Mouse (Mus musculus) naive thymus-derived CD4-positive, alpha-beta T cell, adult 2 months (primary cell): ENCODE data around the gene N4bp2.

Source experiments
- DNase-seq: peaks from one replicate; pipeline ENCODE4 v3.0.0-alpha.2; 2011; ENCODE audit warnings: low read depth

Gene N4bp2

DNA sequence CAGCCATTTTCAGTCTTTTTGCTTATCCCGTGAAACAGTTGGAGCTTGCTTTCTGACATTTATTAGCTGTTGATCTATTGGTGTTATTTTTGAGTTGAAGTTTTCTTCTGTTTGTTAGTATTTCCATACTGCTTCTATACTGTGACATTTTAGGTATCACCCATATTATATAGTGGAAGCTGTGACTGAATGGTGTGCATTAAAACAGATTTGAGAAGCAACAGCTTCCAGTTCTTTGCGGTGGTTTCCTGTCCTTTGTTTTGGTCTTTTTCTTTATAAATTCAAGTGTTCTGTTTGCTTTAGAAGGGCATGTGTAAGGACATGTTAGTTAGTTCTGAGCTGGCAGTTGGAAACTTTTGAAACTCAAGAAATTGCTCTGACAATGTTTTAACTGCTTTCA lies 65.7 kb downstream of the N4bp2 start:
- DNase-seq, result peak; percentile 56

DNA sequence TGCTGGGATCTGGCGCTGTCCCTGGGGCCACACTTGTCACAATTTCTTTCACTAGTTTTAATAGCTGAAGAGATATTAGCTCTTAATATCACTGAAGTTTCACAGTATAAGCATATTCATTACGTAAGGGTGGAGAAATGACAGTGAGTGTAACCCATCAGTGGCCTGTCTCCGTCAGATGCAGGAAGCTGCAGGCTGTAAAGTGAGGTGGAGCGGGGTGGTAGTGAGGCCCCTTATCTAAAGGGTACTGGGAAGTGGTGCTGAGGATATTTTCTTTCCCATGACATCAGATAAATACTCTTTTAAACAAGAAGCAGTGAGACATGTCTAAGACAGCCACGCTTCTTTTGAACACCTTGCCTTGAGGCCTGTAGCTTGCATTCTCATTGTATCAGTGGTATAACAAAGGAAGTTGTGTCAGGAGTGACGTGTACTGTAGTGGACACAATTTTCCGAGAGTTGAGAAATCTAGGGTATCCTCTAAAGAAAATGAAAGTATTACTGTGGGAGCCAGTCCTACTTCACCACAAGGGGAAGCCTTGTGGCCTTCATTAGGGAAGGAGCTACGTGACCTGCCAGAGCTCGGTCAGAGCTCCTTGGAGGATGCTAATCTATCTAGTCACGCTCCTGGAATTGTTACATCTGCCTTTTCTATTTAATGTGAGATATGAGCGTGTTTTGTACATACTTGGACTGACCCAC lies 68.7 kb downstream of the N4bp2 start:
- peak; percentile 35 for DNase-seq

DNA sequence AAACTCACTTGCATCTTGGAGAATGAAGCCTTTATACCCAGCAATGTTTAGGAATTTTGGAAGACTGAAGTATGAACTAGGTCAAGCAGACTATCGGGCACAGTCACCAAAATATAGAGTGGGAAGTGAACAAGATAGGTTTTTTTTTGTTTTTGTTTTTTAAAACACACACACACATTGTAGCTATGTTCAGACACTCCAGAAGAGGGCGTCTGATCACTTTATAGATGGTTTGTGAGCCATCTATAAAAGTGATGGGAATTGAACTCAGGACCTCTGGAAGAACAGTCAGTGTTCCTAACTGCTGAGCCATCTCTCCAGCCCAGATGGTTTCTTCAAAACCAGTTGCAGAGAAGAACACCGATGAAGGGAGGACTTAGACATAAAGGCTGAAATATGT lies 69.8 kb downstream of the N4bp2 start:
- no peak for DNase-seq

DNA sequence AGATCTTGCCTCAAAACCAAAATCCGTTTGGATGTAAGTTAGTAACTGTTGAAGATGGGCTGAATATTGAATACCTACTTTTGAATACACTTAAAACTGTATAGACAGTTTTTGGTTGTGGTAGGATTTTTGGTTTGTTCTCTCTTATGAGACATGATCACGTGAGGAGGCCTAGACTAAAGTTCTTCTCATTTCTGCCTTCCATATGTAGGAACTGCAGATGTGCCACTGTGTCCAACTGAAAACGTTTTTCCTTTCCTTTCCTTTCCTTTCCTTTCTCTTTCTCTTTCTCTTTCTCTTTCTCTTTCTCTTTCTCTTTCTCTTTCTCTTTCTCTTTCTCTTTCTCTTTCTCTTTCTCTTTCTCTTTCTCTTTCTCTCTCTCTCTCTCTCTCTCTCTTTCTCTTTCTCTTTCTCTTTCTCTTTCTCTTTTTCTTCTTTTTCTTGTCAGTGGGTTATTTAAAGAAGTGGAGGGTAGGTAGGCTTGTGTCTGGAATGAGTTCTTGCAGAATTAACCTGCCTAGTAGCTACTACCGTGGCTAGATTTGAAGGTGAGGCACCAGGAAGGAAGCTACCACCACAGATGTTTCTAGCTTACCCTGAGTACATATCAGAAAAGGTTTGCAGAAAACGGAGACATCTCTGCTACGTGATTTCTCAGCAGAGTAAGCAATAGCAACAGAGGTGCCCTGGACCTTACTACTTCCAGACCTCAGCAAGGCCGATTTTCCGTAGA lies 70.6 kb downstream of the N4bp2 start:
- peak; percentile 73 for DNase-seq

DNA sequence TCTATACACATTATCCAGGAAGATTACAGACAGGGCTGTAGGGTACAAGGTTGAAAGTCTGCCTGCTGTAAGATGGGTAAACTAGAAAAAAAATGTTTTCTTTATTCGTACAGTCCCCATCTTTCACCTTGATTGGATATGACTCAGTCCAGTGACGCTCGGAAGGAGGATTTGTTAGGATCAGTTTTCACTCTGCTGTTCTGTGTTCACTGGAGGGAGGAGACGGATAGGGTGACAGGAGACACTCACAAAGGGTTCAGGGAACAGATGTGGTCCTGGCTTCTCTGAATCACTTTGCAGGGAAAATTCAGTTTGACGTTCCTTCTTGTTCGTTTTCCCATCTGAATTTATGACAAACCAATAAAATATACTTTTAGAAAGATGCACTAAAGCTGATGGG lies 74.7 kb downstream of the N4bp2 start:
- no peak for DNase-seq

DNA sequence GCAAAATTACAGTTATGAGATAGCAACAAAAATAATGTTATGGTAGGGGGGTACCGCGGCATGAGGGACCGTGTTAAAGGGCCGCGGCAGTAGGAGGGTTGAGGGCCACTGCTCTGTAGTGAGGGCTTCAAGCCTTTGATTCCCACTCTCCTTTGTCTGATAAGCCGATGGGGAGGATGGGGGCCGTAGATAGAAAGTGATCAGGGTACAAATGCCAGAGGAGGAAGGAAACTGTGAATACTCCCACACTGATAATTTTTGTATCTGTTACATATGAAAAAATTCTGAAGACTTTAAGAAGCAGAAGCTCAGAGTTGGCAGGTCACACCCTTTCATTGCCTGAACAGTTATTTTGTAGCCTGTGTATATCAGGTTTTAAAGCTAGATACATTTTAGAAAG lies 79.6 kb downstream of the N4bp2 start:
- no peak for DNase-seq

DNA sequence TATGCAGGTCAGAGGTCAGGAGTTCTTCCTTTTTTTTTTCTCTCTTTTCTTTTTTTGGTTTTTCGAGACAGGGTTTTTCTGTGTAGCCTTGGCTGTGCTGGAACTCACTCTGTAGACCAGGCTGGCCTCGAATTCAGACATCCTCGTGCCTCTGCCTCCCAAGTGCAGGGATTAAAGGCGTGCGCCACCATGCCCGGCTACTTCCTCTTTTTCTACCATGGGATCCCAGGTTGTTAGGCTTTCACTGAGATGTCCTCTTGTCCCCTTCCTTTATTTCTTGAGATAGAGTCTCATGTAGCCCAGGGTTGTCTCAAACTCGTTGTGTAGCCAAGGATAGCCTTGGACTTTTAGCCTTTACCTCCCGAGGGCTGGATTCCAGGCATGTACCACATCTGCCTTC lies 83.2 kb downstream of the N4bp2 start:
- DNase-seq, result no peak

DNA sequence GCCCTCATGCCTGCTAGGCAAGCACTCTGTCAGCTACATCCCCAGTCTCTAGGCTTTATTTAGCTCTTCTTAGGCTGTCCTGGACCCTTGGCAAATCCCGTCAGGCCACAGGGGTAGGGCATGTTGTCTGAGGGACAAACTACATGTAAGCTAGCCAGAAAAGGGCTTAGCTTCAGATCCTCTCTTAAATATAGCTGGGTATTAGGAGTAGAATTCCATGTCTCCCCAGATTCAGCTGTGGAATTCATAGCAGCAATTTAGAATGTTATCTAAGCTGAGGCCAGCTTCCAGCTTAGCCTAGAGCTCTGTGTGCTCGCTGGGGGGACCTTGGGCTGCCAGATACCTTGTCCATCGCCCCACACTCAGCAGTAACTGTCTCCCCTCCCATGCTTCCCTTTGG lies 83.6 kb downstream of the N4bp2 start:
- no peak for DNase-seq

DNA sequence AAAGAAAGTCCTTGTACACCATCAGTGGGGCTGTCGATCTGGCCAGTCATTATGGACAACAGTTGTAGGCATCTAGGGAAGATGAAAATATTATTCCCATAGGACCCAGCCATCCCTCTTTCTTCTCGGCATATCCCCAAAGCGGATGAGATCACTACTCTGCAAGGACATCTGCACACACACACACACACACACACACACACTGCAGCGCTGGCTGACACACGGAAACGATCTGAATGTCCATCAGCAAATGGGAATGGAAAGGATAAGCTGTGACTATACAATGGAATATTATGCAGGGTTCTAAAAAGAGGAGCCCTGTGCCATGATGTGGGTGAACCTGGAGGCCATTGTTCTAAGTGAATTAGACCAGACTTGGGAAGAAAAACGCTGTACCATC lies 84.3 kb downstream of the N4bp2 start:
- no peak for DNase-seq

DNA sequence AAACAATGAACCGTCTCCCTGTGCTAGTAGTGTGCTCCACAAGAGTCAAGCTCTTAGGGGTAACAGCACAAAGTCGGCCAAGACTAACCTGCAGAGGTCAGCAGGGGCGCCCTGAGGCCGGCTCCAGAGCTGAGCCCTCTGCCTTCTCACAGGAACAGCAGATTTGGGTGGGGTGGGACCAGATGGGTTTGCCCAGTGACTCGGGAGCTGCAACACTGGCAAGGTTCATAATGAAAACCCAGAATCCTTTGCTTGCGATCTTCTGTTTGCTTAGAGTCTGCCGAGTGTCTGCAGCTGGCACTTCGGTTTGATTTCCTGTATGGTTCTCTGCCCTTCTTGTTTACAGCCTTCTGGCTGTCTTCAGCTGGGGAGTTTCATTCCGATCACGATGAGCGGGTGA lies 87.4 kb downstream of the N4bp2 start:
- DNase-seq, result peak; percentile 80

DNA sequence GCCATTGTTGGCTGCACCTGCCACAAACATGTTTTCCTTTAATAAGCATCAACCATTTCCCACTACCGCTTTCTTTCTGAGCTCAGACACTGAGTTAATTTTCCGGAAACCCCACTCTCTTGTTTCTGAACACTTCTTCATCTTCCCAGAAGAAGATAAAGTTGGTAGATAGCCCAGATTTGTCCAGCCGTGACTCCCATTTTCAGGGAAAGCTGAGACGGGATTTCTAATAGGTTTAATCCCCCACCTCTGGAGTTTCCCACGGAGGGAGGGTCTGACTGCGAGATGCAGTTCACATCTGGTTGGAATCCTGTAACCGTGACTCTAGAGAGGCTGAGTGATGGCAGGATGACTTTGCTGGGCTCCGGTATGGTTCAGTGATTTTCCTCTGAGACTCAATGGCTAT lies 91.5 kb downstream of the N4bp2 start:
- no peak for DNase-seq

DNA sequence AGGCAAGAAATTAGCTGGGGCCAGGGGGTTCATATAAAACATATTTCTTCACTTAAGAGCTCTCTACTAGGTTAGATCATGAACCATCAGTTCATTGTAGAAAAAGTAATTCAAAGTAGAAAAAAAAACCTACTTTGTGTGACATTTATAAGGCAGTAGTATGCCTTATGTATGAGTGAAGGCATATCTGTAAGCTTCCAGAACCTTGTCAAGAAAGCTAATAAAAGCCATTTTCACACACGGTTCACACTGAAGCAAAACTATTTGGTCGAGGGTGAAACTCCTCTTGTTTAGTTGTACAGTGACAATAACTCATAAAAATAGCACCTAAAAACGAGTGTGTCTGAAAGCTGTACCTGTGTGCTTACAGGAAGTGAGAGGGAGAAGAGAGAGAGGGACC lies 92.2 kb downstream of the N4bp2 start:
- no peak for DNase-seq

DNA sequence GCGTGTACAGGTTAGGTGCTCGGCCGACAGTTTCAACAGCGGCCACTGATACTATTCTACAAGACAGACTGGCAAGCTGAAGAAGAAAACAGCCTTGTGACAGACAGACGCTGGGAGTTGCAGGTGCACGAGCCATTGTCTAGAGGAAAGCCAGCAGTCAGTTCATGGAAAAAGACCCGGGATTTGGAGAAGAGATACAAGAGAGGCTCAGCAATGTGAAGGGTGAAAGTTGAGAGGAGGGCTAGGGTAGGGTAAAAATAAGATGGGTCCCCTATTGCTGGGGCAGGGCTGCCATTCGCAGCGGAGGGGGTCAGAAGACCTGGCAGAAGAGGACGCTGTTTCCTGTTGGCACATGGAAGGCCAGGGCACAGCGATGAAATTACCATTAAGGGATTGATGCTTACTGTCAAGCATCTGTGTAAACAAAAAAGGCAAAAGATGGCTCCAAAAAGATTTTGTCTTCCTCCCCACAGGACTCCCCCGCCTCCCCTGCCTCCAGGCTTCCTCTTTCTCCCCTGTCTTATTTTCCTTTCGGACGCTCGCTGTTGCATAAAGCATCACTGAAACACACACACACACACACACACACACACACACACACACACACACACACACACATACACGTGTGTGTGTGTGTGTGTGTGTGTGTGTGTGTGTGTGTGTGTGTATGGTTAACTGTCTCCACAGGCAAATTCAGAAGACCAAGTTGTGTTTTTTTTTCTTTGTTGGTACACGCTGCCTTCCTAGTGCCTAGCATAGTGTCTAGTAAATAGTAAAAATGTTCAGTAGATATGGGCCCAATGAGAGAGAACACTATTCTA lies 93.5 kb downstream of the N4bp2 start:
- DNase-seq, result peak; percentile 67

DNA sequence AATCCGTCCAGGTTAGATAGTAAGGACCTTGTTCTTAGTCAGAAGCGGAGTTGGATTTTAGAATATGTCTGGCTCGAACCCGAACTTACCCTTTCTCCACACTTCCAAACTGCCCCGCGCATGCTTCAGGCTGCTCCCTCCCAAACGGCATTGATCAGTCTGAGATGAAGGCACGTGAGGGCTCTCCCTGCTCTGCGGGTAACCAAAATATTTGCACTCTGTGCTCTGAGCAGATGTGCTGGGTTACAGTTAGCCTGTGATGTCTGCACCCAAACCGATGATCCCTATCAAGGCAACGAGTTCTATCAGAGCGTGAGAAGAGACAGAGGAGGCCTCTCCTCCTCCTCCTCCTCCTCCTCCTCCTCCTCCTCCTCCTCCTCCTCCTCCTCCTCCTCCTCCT lies 94.6 kb downstream of the N4bp2 start:
- peak; percentile 79 for DNase-seq

DNA sequence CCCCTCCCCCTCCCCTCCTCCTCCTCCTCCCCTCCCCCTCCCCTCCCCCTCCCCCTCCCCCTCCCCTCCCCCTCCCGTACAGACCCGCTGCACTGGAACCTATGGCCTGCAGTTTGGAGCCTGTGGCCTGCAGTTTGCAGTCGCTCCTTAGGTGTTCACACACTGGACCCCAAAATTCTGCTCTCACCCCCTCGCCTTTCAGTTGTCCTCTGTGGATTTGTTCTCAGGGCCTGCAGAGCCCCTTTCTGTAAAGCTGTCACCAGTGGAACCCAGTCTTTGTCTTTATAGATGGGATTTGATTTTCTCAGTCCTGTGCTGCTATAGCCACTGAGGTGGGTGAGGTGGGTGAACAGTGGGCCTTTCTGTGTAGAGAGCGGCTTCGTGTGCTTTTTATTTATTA lies 95.0 kb downstream of the N4bp2 start:
- peak; percentile 40 for DNase-seq

DNA sequence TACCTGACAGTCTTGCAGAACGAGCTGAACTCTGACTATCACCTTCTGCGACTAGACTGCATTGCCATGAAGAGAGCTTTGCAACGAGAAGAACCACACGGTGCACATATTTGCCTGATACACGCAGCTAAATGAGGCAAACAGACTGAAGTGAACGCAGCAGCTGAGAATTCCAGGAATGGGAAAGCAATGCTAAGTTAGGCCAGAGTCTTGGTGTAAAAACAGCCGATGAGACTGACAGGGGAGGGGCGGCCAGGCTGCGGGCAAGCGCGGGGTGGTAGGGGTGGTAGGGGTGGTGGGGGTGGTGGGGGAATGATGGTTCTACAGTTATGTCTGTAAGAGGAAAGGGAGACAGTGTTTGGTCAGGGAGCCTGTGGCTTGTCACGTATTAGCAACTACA lies 95.6 kb downstream of the N4bp2 start:
- peak; percentile 40 for DNase-seq

DNA sequence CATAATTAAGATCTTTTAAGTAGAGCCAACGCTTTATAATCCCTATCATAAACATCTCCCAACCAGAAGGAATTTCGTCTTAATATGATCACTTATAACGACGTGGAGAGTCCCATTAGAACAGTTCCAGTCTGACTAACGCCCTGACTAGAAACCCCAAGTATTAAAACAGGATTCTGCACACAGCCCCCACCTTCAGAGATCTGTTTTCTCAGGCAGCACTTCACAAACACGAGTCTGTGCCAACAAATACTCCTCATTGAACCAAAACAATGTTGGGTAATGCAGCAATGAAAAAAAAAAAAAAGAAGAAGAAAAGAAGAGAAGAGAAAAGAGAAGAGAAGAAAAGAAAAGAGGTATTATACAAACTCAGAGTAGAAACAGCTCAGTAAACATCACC lies 96.1 kb downstream of the N4bp2 start:
- peak; percentile 22 for DNase-seq

DNA sequence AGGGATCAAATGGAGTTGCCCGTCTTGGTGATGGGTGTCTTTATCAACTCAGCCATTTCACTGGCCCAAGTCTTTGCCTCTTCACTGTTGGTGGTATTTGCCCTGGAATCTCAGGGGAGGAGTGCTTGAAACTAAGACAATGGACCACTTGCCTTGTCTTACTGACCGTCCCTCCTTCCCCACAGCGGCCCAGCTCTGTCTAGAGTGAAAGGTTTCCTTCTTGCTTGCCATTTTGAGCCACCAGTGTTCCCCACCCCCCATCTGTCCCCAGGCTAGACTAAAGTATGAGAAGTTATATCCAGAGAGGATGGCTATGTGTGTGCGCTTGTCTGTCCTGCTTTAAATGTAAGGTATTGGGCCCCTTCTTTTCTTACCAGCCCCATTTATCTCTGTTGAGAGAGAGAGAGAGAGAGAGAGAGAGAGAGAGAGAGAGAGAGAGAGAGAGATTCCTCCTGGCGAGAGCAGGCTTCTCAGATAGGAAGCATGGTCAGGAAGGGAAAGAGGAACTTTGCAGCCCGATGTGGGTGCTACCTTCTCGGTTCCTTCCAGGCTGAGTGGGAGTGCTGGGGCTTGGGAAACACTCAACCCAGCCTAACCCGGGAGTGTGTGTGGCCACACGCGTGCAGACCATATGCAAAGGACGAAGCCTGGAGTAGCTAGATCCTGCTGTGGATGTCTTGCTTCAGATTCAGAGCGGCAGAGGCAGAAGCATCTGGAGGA lies 97.1 kb downstream of the N4bp2 start:
- peak; percentile 56 for DNase-seq

DNA sequence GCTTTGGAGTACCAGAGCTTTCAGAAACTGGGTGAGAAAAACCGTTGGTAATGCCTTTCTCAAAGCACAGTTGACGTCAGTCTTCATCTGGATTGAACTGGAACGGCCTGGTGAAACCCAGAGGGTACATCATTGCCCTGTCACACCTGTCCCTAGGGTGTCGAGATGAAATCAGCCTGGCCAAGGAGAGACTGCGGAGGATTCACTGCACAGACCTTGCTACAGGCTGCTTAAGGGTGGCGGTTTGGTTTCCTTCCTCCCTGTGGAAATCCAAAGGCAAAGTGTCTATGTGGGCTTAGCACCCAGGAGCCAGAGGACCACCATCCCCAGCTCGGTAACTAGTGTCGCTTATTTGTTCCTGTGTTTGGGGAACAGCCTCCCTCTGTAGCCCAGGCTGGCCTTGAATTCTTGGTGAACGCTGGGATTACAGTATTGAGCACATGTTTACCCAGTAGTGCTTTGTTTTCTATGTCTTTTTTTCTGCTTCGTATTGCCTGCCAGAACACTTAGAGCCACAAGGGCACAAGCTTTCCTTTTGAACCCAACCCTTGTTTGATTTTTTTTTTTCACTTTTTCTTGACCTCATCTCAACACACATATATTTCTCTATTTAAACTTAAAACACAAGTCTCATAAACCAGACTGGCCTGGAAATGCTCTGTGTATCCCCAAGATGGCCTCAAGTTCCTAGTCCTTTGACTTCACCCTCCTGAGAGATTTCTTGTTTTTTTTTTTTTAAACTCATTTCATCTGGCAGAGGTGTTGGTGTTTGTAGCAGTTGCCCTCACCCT lies 98.0 kb downstream of the N4bp2 start, which contains the start of gene Rhoh:
Rhoh (plus strand) TSS at position 60 of the 791 bp plus-strand sequence.
- peak; percentile 69 for DNase-seq

DNA sequence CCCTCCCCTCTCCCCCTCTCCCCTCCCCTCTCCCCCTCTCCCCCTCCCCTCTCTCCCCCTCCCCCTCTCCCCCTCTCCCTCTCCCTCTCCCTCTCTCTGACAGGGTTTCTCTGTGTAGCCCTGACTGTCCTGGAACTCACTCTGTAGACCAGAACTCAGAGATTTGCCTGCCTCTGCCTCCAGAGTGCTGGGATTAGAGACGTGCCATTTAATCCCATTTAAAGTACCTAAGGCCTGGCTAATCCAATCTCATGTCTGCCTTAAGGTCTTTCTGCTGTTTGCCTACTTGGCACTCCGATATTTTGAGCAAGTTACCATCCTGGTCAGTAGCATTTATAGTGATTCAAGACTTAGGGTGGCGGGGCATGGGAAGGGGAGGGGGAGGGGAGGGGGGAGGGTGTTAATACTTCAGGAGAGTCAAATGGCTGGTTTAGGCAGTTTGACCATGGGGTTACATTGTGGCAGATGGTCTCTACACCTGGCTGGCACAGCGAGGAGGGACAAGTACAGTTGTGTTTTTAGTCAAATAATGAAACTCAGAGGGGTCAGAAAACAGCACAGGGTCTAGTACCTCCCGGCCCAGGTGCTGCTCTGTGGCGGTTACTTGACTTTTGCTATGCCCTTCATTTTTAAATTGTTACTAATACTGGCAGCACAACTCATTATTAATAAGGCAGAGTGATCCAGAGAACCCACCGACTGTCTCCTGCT lies 99.1 kb downstream of the N4bp2 start:
- DNase-seq, result peak; percentile 27

DNA sequence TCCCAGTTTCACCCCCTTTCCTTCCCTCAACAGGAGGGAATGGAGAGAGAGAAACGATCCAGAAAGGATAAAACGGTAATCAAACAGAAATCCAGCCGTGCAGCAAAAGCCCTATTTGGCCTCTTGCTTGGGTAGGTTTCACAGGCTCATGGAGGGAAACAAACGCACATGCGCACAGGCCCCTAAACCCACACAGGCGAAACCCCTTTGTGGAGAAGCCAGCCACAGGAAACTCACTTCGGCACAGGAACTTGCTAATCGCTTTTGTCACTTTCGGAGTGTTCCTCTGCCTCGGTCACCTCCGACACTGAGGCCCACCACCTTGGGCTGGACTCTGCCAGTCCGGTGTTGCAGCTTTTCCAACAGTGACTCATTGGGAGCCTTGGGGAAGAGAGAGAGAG lies 100.0 kb downstream of the N4bp2 start:
- DNase-seq, result peak; percentile 96
